Mouse (Mus musculus): ENCODE results near the gene Hmcn1. TPM values are rescaled to one million over a fixed set of nuclear protein-coding genes. Genes with fewer than 3 reads are reported as not detected.

Hmcn1 gene
- 1 to 10 TPM in 2 of 26 experiments, under 1 TPM in 13, not detected in 11; 0.03 to 2.5 (median 0.07) TPM for total RNA-seq (2018; cell fraction: chromatin; rRNA removed)
- total RNA-seq (2018; cell fraction: cytosol; rRNA removed): under 1 TPM in 6 of 26 experiments, not detected in 20; under 0.01 to 0.23 (median under 0.01) TPM
- total RNA-seq (2018; cell fraction: nucleus; rRNA removed): under 1 TPM in 13 of 26 experiments, not detected in 13; under 0.01 to 0.34 (median 0.12) TPM
- not detected in 3 replicates for polyA plus RNA-seq (2018)

- Histone ChIP-seq H3K36me3 (ENCODE audit: inconsistent target) (no peaks in the 10 kb centered on the region), H3K79me2 (ENCODE audit: inconsistent target) (no peaks in the 10 kb centered on the region), H3K27ac (no peak within 1 kb of the TSS), H3K4me3 (ENCODE audit: inconsistent target) (no peak within 1 kb of the TSS)
- WGBS (ENCODE audit: missing documents): 2% methylated on average over 36 of the region's 38 CpGs
Observed at GRCm38 (mm10) chr1:150993162-150994064, at the start of gene Hmcn1. Gene Hmcn1, minus strand, starts transcription at chr1:150993435.

DNA sequence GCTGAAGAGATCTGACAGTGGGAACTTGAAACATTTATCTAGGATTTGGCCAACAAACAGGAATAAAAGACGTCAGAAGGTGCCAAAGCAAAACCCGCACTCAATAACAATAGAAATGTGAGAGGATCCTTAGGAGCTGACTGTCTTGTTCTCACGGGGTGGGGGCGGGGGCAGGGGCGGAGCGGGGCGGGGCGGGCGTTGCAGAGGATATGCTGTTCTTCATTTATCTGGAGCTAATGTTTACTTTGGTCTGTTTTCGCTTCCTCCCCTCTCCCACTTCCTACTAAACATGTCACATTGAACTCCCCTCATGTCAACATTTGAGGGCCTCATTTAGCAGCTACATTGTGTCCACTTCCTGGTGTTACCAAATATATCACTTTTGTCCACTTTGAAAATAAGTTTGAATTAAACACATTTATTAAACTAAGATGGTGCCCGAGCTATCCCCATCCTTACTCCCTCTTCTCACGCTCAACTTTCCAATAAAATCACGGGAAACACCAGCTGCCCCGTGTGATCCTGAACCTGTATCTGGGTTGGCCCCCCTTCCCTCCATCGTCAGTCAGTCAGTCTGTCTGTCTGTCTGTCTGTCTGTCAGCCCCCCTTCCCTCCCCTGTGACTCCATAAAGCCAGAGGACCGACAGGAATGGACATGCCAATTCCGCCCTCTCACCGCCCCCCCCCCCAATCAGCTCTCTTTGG, 47.9 kb upstream of the Hmcn1 start:
- Histone ChIP-seq H3K79me2 (ENCODE audit: inconsistent target) (no peaks in the 10 kb centered on the region), H3K4me3 (ENCODE audit: inconsistent target) (peak overlapping the region; percentile 5; the same call in 1 of the 2 replicates), H3K27ac (no peak overlapping the region), H3K36me3 (ENCODE audit: inconsistent target) (no peaks in the 10 kb centered on the region)
- 44% methylated on average over 18 of the region's 18 CpGs for WGBS (ENCODE audit: missing documents)

DNA sequence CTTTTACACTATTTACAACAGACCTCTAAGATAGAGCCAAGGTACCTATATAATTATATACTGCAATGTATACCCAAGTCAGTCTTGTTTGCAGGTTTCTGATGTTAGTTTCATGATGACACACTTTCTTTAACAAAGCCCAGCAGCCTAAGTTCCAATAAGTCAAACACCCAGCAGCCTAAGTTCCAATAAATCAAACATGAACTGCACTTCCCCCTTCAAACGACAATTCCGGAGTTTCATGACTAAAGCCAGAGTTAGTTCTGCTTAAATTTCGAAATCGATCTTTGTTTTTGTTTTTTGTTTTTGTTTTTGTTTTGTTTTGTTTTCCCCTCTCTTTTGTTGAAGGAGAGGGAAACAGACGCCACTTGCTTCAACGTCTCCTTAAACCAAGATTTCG, 47.1 kb upstream of the Hmcn1 start:
- Histone ChIP-seq H3K4me3 (ENCODE audit: inconsistent target) (peak overlapping the region; percentile 5; the same call in 1 of the 2 replicates), H3K36me3 (ENCODE audit: inconsistent target) (no peaks in the 10 kb centered on the region), H3K27ac (no peak overlapping the region), H3K79me2 (ENCODE audit: inconsistent target) (no peaks in the 10 kb centered on the region)
- WGBS (ENCODE audit: missing documents): 10% methylated on average over 7 of the region's 7 CpGs

GRCm38 (mm10) chr1:151039189-151039588, 46.0 kb upstream of the Hmcn1 start:
- 63% methylated on average over 4 of the region's 4 CpGs for WGBS (ENCODE audit: missing documents)

GRCm38 (mm10) chr1:151038566-151038965, 45.3 kb upstream of the Hmcn1 start:
- H3K36me3 ChIP-seq (ENCODE audit: inconsistent target): no peaks in the 10 kb centered on the region
- no peak overlapping the region for H3K27ac ChIP-seq
- no peaks in the 10 kb centered on the region for H3K79me2 ChIP-seq (ENCODE audit: inconsistent target)
- no peak overlapping the region for H3K4me3 ChIP-seq (ENCODE audit: inconsistent target)
- WGBS (ENCODE audit: missing documents): 88% methylated on average over 7 of the region's 8 CpGs

More at GRCm38 (mm10) chr1:151039189-151039588, 46.0 kb upstream of the Hmcn1 start:
- H3K79me2 ChIP-seq (ENCODE audit: inconsistent target): no peaks in the 10 kb centered on the region
- H3K36me3 ChIP-seq (ENCODE audit: inconsistent target): no peaks in the 10 kb centered on the region
- no peak overlapping the region for H3K4me3 ChIP-seq (ENCODE audit: inconsistent target)
- H3K27ac ChIP-seq: no peak overlapping the region

- Histone ChIP-seq H3K27ac (no peak overlapping the region), H3K4me3 (ENCODE audit: inconsistent target) (no peak overlapping the region), H3K79me2 (ENCODE audit: inconsistent target) (no peaks in the 10 kb centered on the region), H3K36me3 (ENCODE audit: inconsistent target) (no peaks in the 10 kb centered on the region)
- WGBS (ENCODE audit: missing documents): 81% methylated on average over 15 of the region's 15 CpGs
Observed at GRCm38 (mm10) chr1:151036405-151036985, 43.3 kb upstream of the Hmcn1 start.

DNA sequence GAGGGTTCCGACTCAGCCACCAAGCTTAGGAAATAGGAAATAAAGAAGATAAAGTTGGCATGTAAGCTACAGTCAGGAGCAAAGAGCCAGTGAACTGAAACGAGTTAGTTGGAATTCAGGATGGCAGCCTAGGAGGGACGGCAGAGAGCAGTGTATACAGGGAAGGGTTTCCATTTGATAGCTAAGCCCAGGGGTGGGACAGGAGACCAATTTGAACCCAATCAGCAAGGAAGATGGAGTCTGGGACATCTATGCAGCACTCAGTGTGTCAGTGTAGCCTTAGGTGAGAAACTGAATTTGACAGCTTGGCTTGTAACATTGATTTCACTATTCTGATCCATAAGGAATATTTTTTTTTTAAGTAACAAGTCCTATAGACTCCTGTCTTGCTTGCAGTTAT, 42.5 kb upstream of the Hmcn1 start:
- no peak overlapping the region for H3K27ac ChIP-seq
- no peaks in the 10 kb centered on the region for H3K36me3 ChIP-seq (ENCODE audit: inconsistent target)
- no peaks in the 10 kb centered on the region for H3K79me2 ChIP-seq (ENCODE audit: inconsistent target)
- WGBS (ENCODE audit: missing documents): 98% methylated on average over 3 of the region's 3 CpGs
- no peak overlapping the region for H3K4me3 ChIP-seq (ENCODE audit: inconsistent target)

DNA sequence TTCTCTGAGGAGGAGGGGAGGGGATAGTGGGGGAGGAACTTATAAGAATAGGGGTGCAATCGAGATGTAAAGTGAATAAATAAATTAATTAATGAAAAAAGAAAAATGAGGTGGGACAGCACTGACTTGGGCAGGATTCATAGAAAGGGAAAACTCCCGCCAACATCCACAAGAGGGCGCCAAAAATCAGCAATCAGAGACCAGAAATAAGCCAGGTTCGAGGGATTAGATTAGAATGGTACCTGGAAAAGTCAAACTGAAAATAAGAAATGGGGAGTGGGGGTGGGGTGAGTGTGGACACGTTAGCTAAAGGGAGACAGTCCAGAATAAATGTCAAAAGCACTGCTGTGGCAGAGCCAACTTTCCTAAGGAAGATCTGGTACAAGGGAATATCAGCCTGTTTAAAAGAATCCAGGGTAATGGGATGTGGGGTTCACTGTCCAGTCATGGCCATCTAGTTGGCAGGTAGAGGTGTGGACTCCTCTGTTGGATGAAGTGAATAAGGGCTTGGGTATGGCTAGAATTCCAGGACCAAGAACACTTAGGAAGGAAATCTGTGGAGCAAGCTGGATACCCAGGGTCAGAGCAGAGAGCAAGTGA, 41.9 kb upstream of the Hmcn1 start:
- no peak overlapping the region for H3K27ac ChIP-seq
- 0% methylated on average over 5 of the region's 5 CpGs for WGBS (ENCODE audit: missing documents)
- H3K4me3 ChIP-seq (ENCODE audit: inconsistent target): no peak overlapping the region
- H3K36me3 ChIP-seq (ENCODE audit: inconsistent target): no peaks in the 10 kb centered on the region
- no peaks in the 10 kb centered on the region for H3K79me2 ChIP-seq (ENCODE audit: inconsistent target)

- Histone ChIP-seq H3K27ac (no peak overlapping the region), H3K4me3 (ENCODE audit: inconsistent target) (no peak overlapping the region), H3K36me3 (ENCODE audit: inconsistent target) (no peaks in the 10 kb centered on the region), H3K79me2 (ENCODE audit: inconsistent target) (no peaks in the 10 kb centered on the region)
Observed at GRCm38 (mm10) chr1:151033291-151033690, 40.1 kb upstream of the Hmcn1 start.

GRCm38 (mm10) chr1:151031581-151031980, 38.3 kb upstream of the Hmcn1 start:
- 94% methylated on average over 10 of the region's 10 CpGs for WGBS (ENCODE audit: missing documents)
- H3K27ac ChIP-seq: no peak overlapping the region
- H3K36me3 ChIP-seq (ENCODE audit: inconsistent target): no peaks in the 10 kb centered on the region
- H3K4me3 ChIP-seq (ENCODE audit: inconsistent target): no peak overlapping the region
- no peaks in the 10 kb centered on the region for H3K79me2 ChIP-seq (ENCODE audit: inconsistent target)

GRCm38 (mm10) chr1:151031086-151031485, 37.9 kb upstream of the Hmcn1 start:
- 89% methylated on average over 8 of the region's 8 CpGs for WGBS (ENCODE audit: missing documents)
- Histone ChIP-seq H3K79me2 (ENCODE audit: inconsistent target) (no peaks in the 10 kb centered on the region), H3K4me3 (ENCODE audit: inconsistent target) (no peak overlapping the region), H3K27ac (no peak overlapping the region), H3K36me3 (ENCODE audit: inconsistent target) (no peaks in the 10 kb centered on the region)

- no peaks in the 10 kb centered on the region for H3K36me3 ChIP-seq (ENCODE audit: inconsistent target)
- 43% methylated on average over 19 of the region's 19 CpGs for WGBS (ENCODE audit: missing documents)
- peak overlapping the region; percentile 4; the same call in 1 of the 2 replicates for H3K4me3 ChIP-seq (ENCODE audit: inconsistent target)
- H3K79me2 ChIP-seq (ENCODE audit: inconsistent target): no peaks in the 10 kb centered on the region
- no peak overlapping the region for H3K27ac ChIP-seq
Observed at GRCm38 (mm10) chr1:151025049-151025773, 32.0 kb upstream of the Hmcn1 start.

DNA sequence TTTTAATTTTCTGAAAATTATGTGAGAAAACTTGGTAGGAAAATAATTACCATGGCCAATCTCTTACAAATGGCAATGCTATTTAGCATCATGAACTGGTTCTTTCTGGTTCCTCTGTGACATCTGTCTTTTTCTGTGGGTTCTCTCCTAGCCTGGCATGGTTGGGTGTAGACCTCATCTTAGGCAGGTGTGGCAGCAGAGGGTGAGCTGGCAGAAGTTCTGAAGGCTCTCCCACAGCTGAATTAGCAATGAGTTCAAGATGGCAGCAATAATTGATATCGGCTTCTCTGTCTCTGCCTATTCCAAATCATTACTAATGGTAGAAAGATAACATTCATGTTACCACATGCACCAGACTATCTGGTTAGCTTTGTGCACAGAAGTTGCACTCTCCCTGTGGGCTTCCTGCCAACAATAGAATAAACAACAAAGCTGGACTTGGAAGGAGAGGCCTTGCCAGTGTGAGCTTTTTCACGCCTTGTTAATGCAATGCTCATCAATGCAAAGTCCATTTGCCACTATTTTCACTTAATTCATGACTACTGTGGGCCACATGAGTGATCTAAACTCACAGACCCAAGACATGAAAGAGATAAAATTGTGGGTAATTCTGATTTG, 26.1 kb upstream of the Hmcn1 start:
- Histone ChIP-seq H3K27ac (no peak overlapping the region), H3K36me3 (ENCODE audit: inconsistent target) (no peaks in the 10 kb centered on the region), H3K79me2 (ENCODE audit: inconsistent target) (no peaks in the 10 kb centered on the region), H3K4me3 (ENCODE audit: inconsistent target) (no peak overlapping the region)
- 77% methylated on average over 2 of the region's 2 CpGs for WGBS (ENCODE audit: missing documents)
